Mouse (Mus musculus): ENCODE measurements at regions not wholly inside any gene's neighbourhood (a gene's known extent, or its start where the extent isn't known, plus 50 kb on each side); places are given as distances from the start of the nearest gene placed in this dataset.

GRCm38 (mm10) chr1:47217088-47217487 lies 324.4 kb upstream of the Slc39a10 start:
- TF ChIP-seq CTCF (conservative IDR thresholded peaks at IDR 0.05; ENCODE audit: insufficient read depth, insufficient read length, low read depth, low read length) (no peak), POLR2A (IDR thresholded peaks at IDR 0.05; ENCODE audit: low read depth, low read length) (no peak)

All from kidney, adult 2 months (tissue).